Mouse (Mus musculus) lung, adult 10 weeks (tissue): ENCODE results near the gene Gm3045. TPM values are rescaled to one million over a fixed set of nuclear protein-coding genes. Genes with fewer than 3 reads are reported as not detected.

Experiments
- polyA plus RNA-seq: library from polyadenylated mRNA; stranded (reverse); fragments of 350-450 nt; fragmentation: Illumina TruSeq; extraction: RNeasy Lipid Tissue Mini Kit (QIAGEN cat#74804); gene quantifications from one replicate; pipeline ENCODE4 v1.2.3, GENCODE M21; 2014; ENCODE audit warnings: low read depth, low replicate concordance; ENCODE audit not compliant: insufficient read depth

Gm3045 gene
- polyA plus RNA-seq: not detected

GRCm38 (mm10) chr13:56426365-56426764 lies at the start of gene Gm3045:
Gm3045 (plus strand) TSS chr13:56426594.

DNA sequence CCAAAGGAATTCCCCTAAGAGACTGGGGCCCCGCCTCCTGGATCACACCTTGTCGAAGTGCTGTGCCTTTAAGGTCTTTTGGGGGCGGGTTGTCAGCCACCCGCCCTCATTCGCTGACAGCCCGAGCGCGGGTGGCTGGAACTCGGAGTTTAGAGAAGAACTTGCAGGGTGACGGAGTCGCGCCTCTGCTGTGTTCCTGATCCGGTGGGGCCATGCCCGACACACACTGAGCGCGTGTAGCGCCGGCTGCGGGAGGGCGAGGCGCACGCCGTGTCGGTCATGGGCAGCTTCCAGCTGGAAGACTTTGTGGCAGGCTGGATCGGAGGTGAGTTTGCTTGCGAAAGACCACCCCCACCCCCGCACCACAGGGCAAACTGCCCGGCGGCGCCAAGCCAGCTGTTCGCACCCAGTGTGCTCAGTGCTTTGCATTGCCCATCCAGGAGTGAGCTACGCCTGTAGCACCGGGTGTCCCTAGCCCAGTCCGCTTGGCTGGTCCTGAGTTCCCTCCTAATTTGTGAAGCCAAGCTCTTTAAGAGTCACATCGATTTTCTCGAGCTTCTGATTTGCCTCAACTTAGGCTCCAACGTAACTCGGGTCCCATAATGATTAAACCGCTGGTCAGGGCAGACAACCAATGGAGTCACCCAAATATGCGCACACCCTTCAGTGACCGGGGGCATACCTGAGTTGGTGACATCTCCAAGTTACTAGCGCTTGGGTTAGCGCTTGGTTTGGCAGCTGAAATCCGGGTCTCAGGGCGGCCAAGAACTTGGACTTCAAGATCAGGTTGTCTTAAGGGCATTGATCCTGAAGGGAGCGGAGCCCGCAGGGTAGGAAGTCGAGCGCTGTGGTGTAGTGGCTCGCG lies 12.0 kb downstream of the Gm3045 start, which contains the start of gene Slc25a48:
TSS of gene Slc25a48 (plus strand) at position 145 of the 865 bp plus-strand sequence.

GRCm38 (mm10) chr13:56482146-56482545 lies 55.8 kb downstream of the Gm3045 start, which contains the start of gene Il9:
Il9 (minus strand) TSS chr13:56482246.

Other genes starting within 250 kb of the Gm3045 start
- gene Tifab, start 247.7 kb upstream of the Gm3045 start, polyA plus RNA-seq: 6.1 TPM
- gene Neurog1, start 174.4 kb upstream of the Gm3045 start, polyA plus RNA-seq: not detected
- gene Cxcl14, start 130.0 kb upstream of the Gm3045 start, polyA plus RNA-seq: 130 TPM
- gene Slc25a48, start 11.8 kb downstream of the Gm3045 start, polyA plus RNA-seq: 0.09 TPM
- not detected for gene Il9, start 55.7 kb downstream of the Gm3045 start, polyA plus RNA-seq
- gene Fbxl21, start 95.9 kb downstream of the Gm3045 start, polyA plus RNA-seq: 0.72 TPM
- not detected for gene Lect2, start 121.9 kb downstream of the Gm3045 start, polyA plus RNA-seq
- gene Tgfbi, start 182.9 kb downstream of the Gm3045 start, polyA plus RNA-seq: 38.4 TPM